Mouse (Mus musculus) erythroblast, adult 5-6 weeks (primary cell): ENCODE data around the gene Ldb3. TPM values are rescaled to one million over a fixed set of nuclear protein-coding genes. Genes with fewer than 3 reads are reported as not detected.

ENCODE experiments used
- ATAC-seq: replicated peaks from 2 replicates; pipeline ENCODE4 v1.8.0; 2016; ENCODE audit warnings: moderate number of reproducible peaks, mild to moderate bottlenecking, moderate TSS enrichment, inconsistent platforms; ENCODE audit not compliant: poor library complexity, low FRiP score, severe bottlenecking
- total RNA-seq, 2 experiments: library from RNA; stranded (forward) in 1 of 2; stranded (reverse) in 1 of 2; fragments of 150-400 nt in 1 of 2; fragments of 200-764, 138-1000 nt in 1 of 2; gene quantifications; 2 replicates each; pipeline versions ENCODE4 v1.2.3 to v1.2.4; 2015 to 2017; ENCODE audit warnings: low replicate concordance in 2 of 2

Ldb3 gene
- total RNA-seq, 2 experiments from 2014 or later = not detected

DNA sequence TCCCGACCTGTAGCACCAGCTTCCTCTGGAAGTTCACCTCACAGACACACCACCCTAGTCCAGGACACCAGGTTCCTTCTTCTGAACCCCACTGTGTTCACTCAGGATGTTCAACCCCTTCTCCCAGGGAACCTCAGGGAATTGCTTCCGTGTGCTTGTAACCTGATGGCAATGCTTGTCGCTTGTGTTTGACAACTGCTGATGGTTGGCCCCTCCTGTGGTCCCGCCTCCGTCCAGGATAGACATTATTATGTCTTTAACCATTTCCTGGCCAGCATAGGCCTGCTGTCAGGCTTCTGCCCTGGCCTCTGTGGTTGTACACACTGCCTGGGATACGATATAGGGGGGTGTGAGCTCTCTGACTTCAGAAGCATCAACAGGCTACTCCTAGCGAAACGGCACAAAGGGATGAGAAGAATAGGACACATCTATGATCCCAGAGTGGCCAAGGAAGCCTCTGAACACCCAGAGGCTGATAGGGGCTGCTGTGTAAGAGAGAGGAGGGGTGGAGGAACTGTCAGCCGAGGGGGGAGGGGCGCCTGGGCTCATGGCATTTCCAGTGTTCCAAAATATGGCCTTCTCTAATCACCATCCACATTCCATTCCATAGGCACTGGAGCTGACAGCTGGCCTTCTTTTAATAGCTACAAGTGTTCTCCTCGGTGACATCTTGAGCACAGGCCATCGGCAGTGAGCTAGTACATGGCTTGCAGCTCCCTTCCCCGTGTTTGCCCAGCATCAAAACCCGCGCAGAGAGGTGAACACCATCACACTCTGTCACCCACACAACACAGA lies 3.5 kb upstream of the Ldb3 start:
- no peak for ATAC-seq

DNA sequence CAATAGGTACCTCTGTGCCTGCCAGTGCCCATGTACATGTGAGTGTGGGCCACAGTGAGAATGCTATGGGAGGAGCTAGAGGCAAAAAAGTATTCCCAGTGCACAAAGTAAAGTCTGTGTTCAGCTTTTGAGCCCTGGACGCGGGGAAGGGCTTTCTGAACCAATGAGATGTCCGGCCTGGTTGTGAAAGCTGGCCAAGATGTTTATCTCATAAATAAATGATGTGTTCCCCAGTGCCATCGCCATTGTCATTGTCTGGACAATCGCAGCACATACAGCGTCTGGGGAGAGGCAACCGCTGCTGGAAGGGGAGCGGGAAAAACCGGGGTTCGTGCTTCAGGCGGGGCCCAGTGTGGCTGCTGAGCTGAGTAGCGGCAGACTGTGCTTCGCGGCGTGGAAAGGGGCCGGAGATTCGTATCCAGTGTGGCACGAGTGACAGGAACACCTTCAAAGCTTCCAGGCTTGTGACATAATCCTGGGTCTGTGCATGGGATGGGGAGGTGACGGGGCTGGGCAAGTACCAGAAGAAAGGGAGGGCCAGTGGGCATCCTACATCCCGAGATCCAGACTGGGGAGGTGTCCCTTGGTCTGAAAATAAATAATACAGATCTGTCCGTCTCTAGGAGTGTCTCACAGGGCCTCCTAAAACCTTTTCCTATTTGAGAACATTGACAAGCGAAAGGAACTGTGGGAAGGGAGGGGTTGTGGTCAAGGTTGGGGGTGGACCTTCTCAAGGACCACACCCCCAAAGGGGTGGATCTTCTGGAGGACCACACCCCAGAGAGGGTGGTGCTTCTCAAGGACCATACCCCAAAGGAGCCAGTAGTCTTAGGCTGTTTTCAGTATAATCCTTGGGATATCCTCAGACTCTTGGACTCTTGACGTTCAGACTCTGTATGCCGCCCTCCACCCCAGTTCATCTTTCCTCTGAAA lies 2.5 kb upstream of the Ldb3 start:
- ATAC-seq = no peak

DNA sequence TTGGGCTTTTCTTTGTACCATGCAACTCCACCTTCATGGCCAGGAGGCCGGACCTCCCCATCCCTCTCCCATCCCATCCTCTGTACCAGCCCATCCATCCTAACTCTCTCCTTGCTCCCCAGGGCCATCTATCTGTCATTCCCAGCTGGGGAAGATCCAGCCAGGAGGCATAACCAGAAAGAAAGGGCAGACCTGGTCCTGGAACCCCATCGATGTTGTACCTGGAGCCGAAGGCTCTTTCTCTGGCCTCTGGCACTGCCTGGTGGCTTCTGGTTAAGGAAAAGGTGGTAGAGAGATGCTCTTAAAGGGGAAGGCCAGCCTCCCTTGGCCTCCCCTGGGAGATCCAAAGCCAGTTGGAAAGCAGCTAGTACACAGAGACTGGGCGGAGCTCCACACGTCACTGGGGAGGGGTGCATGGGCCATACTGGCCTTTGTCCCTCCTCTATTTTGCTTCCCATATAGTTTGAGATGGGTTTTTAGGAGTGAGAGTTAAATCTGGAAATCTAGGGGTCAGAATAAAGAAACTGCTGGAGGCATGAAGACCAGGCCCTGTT lies 1.6 kb upstream of the Ldb3 start:
- no peak for ATAC-seq

DNA sequence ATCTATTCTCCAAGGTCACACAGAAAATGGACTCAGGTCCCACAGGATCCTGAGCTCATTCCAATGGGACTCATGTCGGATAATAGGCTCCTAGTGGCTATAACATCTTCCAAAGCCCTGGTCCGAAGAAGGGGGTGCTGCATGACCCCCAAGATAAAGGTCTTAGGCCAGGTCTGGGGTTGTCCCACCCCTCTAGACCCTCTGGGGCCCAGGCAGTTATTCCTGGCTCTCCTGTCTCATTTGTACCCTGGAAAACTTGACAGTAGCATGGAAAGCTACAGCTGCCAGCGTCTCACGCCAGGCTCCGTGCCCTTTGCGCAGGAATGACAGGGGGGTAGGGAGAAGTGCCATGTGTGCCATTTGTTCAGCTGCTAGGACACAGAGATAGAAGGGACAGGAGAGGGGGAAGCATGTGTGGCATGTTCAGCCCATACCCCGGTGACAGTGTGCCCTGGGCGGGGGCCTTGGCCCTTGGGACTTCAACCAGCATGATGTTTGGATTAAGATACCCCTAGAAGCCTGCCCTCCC lies 767 bp upstream of the Ldb3 start:
- no peak for ATAC-seq

DNA sequence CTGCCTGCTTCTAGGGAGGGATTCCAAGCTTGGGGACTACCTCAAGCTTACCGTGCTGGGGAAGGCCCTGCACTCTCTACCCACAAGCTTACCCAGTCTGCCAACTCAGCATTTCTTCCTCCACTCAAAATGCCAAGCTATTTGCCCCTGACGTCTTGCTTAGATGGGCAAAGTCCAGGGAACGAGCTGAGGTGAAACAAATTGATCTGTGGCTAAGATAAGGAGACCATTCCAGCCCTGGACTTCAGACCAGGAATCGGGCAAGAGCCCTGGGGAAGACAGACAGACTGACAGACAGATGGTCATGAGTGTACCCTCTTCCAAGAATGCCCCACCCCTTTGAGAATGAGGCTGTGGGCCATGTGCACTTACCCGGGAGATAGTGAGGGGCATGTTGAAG lies 477 bp downstream of the Ldb3 start:
- ATAC-seq = no peak

DNA sequence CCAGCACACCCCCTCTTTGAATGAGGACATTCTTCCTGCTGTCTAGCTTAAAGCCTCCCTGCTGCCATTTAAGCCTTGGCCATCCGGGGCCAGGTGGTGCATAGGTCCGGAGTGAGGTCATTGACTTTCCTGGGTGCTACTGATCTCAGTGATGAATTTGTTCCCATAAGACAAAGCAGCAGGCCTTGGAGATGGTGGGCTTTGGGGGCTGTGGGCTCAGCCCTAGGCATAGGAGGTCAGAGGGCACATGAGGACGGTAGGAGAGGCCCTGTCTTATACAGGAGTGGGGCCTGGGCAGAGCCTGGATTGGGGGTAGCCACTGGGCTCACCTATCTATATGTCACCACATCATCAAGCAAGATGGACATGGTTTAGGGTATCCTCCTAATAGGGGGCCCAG lies 1.6 kb downstream of the Ldb3 start:
- no peak for ATAC-seq

DNA sequence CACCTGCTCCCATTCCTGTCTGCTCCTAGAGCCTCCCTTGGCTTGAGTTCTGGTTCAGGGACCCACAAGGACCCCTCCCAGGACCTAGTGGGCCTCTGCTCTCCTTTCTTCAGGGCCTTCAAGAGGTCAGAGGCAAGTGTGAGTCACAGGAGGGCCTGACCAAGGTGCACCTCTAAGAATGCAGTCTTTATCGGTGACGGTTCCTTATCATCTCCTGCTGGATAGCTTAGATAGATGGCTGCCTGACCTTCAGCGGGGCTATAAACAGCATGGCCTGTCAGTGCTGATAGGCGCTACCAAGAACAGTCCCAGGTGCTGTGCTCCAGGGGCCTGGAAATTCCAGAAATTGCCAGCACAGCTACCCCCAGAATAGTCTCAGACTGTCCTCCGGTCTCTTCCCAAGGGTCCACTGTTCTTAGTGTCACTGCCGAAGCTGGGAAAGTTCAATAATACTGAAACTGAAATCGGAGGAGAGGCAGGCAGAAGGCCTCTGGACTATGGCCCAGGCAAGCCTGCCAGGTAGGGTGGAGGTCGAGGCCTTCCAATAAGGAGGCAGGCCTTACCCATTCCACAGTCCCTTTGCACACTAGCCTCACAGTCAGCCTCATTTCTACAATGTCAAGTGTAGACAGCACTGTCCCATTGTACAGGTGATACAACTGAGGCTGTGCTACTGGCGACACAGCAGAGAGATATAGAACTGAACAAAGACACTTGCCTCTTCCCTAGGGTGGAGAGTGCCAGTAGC lies 3.0 kb downstream of the Ldb3 start:
- no peak for ATAC-seq

DNA sequence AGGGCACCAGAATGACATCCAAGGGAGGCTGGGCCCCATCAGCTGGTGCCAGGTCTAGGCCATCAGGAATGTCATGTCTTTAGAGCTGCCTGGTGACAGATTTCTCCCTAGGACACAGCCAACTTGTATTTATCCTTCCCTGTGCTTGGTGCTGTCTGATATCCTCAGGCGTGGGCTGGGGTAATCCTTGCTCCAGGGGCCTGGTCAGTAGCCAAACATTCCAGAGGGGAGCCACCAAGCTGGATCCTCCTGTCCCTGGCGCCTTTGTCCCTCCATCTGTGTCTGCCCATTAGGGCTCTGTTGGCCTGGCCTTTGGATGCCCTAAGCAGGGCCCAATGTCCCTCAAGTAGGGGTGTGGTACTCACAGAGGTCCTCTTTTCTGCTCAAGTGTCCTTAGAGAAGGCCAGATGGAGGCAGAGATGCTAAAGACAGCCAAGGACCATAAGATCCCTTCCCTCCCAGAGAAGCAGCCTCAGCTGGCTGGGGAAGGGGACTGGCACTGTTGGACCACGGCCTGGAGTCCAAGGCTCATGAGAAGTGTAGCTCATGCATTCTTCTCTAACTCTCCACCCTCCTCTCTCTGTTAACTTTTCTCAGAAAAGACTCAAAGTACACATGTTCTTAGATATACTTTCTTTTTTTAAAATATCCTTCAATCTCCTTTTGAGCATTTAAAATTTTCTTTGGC lies 5.6 kb downstream of the Ldb3 start:
- no peak for ATAC-seq

DNA sequence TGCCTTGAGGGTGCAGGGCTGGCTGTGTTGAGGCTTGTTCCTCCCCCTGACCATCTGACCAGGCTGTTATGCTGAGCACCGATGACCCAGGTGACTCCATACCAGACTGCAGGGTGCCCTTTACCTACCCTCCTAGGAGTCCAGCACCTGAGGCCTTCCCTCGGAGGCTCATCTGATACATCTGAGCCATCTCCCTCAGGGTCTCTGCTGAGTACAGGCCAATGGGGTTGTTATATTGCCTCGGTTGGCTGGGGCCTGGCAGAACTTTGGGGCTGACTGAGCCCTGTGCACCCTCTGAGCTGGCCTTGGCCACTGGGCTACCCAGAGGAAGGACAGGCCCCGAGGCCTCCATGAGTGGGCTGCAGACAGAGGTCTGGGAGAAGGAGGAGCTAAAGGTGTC lies 11.6 kb downstream of the Ldb3 start:
- no peak for ATAC-seq

DNA sequence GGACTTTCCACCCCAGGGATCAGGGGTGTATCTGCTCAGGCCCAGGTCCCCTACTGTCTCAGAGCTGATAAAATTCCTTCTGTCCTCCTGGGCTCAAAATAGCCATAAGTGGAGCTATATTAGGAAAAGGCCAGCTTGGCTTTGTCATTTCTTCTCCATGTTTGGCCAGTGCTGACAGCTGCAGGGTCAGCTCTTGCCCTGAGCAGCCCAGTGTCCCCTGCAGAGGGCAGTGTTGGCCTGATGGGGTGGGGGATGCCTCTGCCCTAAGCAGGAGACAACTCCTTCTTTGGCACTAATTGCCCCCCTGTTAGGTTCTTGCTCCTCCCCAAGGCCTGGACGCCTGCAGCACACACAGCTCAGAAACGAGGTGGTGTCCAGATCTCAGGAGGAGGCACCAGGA lies 14.4 kb downstream of the Ldb3 start:
- ATAC-seq = no peak

DNA sequence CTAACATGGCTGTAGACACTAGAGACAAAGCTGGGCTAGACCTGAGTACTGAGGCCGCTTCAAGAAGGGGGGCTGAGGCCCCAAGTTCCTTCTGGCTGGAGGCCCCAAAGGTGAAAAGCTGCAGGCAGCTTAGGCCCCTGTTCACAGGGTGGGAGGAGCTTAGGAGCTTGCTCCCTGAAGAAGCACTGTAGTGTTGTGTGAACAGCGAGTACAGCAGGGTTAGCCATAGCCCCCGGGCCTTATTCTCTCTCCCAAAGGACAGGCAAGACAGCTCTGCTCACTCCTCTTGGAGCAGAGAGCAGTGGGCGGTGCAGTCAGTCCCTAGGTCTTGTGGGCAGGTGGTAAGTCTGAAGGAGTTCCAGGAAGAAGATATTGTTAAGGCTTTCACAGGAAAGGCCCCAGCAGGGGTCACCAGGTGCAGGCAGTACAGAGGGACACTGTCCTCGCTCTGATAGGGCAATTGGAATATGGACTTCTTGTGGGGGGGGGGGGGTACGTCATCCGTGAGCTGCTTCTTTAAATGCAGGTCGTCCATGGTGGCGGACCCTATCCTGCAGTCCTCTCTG lies 15.1 kb downstream of the Ldb3 start:
- no peak for ATAC-seq

DNA sequence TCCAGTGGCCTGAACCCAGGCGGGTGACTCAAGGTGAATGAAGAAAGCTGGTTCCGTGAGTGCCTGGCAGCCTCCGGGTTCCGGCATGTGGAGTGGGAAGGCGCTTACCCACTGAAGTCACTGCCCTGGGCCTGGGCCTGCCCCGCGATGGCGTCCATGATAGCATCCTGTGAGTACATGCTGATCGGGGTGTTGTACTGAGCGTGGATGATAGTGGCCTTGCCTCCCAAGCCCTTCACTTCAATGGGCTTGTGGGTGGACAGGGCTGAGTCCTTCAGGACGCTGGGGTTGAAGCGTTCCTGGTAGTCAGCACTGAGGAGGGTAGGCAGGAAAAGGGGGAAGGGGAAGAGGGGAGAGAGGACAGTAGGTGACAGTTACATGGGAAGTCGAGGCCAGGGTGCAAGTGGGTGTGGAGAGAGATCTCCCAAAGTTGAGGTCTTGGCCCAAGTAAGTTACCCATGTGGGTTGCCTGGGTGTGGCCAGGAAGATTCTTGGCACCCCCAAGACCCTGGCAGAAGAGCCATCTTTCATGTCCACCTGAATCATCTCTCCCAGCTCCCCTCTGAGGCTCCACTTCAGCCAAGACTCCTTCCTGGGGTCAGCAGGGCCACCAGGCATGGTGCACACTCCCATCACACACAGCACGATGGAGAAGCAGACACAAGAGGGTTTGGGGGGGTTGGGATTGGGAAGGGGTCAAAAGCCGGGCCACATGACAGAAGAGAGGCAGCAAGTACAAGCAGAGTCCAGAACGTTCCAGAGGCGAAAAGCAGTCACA lies 16.7 kb downstream of the Ldb3 start:
- ATAC-seq = no peak

DNA sequence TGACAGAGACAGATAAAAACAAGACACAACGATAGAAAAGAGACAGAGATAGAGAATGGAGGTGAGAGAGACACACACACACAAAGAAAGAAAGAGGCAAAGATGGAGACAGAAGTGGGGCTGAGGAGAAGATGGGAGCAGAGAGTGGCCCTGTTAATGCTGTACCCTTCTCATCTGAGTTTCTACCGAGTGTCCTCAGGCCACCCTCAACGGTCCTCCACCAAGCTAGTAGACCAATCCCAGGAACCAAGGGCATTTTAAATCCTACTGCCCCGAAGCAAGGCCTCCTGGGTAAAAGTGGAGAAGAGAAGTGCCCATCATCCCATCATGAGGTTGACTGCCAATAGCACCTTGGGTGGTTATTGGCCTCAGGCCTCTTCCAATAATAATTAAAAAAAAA lies 17.6 kb downstream of the Ldb3 start:
- ATAC-seq = no peak

DNA sequence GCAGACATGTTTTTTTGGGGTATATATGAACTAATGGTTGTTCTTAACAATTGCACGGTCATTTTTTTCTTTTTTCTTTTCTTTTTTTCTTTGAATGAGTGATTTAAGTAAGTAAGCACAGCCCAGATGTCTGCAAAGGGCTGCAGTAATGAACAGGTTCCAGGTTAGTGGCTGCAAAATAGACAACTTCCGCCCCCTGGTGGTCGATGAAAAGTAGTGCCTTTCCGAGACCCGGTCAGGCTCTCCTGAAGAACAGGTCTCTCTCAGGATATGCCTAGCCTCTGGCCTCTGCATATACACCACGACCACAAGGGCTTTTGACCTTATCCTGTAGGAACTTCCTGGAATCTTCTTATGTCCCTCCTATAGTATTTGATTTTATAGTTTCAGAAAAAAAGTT lies 18.2 kb downstream of the Ldb3 start:
- peak; percentile 65 for ATAC-seq

DNA sequence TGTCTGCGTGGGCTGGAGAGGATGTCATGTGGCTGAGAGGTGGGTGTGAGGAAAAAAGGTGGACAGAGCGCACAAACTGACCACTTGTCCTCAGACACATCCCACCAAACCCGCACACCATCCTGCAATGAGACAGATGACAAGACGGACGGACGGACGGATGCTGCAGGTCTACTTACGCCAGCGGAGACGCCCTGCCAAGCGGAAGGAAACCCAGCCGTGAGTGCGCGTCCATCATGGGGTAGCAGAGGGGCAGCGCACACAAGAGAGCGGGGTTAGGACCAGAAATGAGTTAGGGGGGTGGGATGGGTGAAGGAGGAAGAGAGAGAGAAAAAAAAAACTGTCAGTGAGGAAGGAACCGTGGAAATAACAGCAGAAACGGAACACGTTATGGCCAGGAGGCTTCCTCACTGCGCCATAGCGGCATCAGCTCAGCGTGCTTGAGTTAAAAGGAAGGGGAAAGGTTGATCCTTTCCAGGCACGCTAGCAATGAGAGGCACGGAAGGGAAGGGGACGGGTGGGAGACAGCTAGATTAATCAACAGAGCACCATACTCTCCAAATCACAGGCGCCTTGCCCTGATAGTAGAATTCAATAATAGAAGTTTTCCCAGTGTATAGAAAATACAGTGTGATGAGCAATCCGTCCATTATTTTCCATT lies 18.8 kb downstream of the Ldb3 start:
- no peak for ATAC-seq

DNA sequence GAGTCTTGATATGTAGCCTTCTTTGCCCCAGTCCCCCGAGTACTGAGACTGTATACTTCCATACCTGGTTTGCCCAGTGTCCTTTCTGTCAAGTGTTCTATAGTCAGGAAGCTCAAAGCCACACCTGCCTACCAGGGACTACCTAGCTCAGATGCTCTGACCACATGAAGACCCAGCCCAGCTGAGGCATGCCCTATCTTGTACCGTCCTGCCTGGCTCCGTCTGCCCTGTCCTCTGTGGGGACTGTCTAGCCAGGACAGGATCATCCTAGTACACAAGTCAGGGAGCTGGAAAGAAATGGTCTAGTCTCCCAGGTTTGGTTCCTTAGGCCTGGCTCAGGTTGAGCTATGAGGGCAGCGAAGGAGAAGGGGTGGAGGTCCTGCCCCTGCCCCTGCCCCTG lies 19.9 kb downstream of the Ldb3 start:
- ATAC-seq = no peak

DNA sequence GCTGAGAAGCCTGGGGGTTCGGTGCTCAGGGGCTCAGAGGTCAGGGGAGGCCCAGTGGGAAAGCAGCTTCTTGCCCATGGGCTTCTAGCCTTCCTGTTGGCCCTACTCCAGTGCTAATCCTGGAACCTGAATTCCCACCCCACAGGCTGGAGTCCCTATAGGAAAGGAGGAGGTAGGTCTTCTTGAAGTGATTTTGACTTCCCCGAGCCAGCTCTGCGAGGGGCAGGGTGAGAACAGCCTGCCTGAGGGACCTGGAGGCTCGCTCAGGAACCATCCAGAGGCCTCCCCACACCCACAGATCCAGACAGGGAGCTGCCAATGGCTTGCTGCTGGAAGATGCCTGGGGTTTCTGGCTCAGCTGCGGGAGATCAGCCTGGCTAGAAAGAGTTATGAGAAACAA lies 20.8 kb downstream of the Ldb3 start:
- ATAC-seq = no peak

DNA sequence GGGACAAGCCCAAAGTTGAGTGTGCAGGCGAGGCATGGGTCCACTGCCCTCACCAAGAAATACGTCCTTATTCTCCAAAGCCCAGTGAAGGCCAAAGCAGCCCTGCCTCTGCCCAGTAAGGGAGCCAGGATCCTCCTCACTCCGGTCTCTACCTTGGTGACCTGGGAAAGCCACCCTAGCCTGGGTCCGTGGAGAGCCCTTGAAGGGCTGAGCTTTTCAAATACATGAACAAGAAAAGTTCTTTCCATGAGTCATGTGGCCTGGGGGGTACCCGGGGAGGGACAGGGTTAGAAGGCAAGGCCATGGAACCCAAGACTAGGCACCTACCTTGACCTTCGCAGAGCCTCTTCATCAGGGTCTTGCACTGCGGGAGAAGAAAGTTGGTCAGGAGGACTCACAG lies 22.0 kb downstream of the Ldb3 start:
- no peak for ATAC-seq
